Mouse (Mus musculus): Measurements from ENCODE around the gene Dtx3l. TPM values are rescaled to one million over a fixed set of nuclear protein-coding genes. Genes with fewer than 3 reads are reported as not detected.
"Not testable (repeated sequence)": the region's sequence is repeated elsewhere in the genome, so short reads cannot be mapped to it uniquely, and the experiment has no call there.

Dtx3l gene
- total RNA-seq, 2 experiments from 2014 or later, result 27.1 to 38.2 TPM

- ATAC-seq (replicated peaks; ENCODE audit: poor library complexity), result peak; percentile 80
Measured at GRCm38 (mm10) chr16:35932179-35933055, 6.5 kb downstream of the Dtx3l start.

GRCm38 (mm10) chr16:35924341-35924740, 14.6 kb downstream of the Dtx3l start:
- no peak for ATAC-seq (replicated peaks; ENCODE audit: poor library complexity)

GRCm38 (mm10) chr16:35923546-35924198, 15.3 kb downstream of the Dtx3l start:
- no peak for ATAC-seq (replicated peaks; ENCODE audit: poor library complexity)

GRCm38 (mm10) chr16:35922301-35922895, 16.6 kb downstream of the Dtx3l start:
- ATAC-seq (replicated peaks; ENCODE audit: poor library complexity), result no peak

GRCm38 (mm10) chr16:35921676-35922235, 17.2 kb downstream of the Dtx3l start:
- ATAC-seq (replicated peaks; ENCODE audit: poor library complexity), result no peak

- ATAC-seq (replicated peaks; ENCODE audit: poor library complexity), result peak; percentile 79
Measured at GRCm38 (mm10) chr16:35918721-35919543, 20.0 kb downstream of the Dtx3l start.

- ATAC-seq (replicated peaks; ENCODE audit: poor library complexity), result no peak
Measured at GRCm38 (mm10) chr16:35914301-35914700, 24.6 kb downstream of the Dtx3l start.

GRCm38 (mm10) chr16:35913526-35913925, 25.4 kb downstream of the Dtx3l start:
- peak; percentile 85 for ATAC-seq (replicated peaks; ENCODE audit: poor library complexity)

GRCm38 (mm10) chr16:35911449-35911848, 27.5 kb downstream of the Dtx3l start:
- ATAC-seq (replicated peaks; ENCODE audit: poor library complexity), result no peak

- peak; percentile 60 for ATAC-seq (replicated peaks; ENCODE audit: poor library complexity)
Measured at GRCm38 (mm10) chr16:35907432-35908201, 31.3 kb downstream of the Dtx3l start.

- ATAC-seq (replicated peaks; ENCODE audit: poor library complexity), result no peak
Measured at GRCm38 (mm10) chr16:35906887-35907286, 32.1 kb downstream of the Dtx3l start.

GRCm38 (mm10) chr16:35905819-35906485, 33.0 kb downstream of the Dtx3l start:
- no peak for ATAC-seq (replicated peaks; ENCODE audit: poor library complexity)

- no peak for ATAC-seq (replicated peaks; ENCODE audit: poor library complexity)
Measured at GRCm38 (mm10) chr16:35905355-35905754, 33.6 kb downstream of the Dtx3l start.

- ATAC-seq (replicated peaks; ENCODE audit: poor library complexity), result peak; percentile 52
Measured at GRCm38 (mm10) chr16:35904121-35904736, 34.7 kb downstream of the Dtx3l start.

GRCm38 (mm10) chr16:35903014-35903640, 35.8 kb downstream of the Dtx3l start:
- ATAC-seq (replicated peaks; ENCODE audit: poor library complexity), result peak; percentile 64

GRCm38 (mm10) chr16:35900541-35900940, 38.4 kb downstream of the Dtx3l start:
- ATAC-seq (replicated peaks; ENCODE audit: poor library complexity), result no peak

- ATAC-seq (replicated peaks; ENCODE audit: poor library complexity), result no peak
Measured at GRCm38 (mm10) chr16:35894997-35895396, 44.0 kb downstream of the Dtx3l start.

GRCm38 (mm10) chr16:35891603-35892002, 47.3 kb downstream of the Dtx3l start:
- ATAC-seq (replicated peaks; ENCODE audit: poor library complexity), result not testable (repeated sequence)

Measured in megakaryocyte progenitor cell, adult 5-6 weeks (primary cell).